Mouse (Mus musculus) central nervous system, embryonic 18 days (tissue): ENCODE data around the gene Gm17783. TPM values are rescaled to one million over a fixed set of nuclear protein-coding genes. Genes with fewer than 3 reads are reported as not detected.

Source experiments
- polyA plus RNA-seq: library from polyadenylated mRNA; depleted of rRNA; stranded (reverse); fragments of >200 nt; gene quantifications from 2 replicates; pipeline ENCODE4 v1.2.3, GENCODE M21; 2012; rRNA removed

Gm17783 gene
- polyA plus RNA-seq: not detected in 2 replicates

DNA sequence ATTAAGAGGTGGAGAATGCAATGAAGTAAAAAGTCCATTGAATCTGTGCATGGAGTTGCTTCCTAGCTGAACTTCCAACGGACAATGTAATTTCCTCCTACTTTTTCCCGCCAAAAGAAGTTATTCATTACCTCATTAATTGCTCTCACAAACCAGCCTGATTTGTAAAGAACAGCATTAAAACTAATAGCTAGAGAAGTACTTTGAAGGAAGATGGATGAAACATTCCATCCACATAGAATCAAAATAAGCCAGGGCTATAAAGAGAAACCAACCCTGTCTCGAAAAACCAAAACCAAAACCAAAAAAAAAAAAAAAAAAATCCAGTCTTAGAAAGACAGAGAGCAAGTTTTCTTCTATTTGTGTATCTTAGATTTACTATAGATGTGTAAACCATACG is at the start of gene Gm17783:
Gene Gm17783 (minus strand): TSS at position 101 of the 400 bp plus-strand sequence.

DNA sequence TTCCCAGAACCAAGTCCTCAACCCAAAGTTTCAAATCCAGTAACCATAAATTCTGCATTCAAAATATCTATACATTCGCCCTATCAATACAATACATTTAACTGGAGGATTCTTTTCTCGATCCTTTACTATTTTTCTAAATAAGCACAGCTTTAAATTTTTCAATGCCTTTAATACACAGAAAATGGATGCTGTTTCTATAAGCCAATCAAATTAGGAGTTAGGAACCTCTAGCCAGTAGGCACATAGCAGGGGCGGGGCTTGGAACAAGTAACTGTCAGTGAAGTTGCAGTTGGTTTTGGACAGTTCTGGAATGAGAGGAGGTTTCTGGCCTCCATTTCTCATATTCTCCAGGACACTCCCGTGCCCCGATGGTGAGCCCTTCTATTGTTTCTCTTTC is 3.2 kb upstream of the Gm17783 start, which contains the start of gene Slc9c1:
Gene Slc9c1 (plus strand): TSS at position 301 of the 400 bp plus-strand sequence.

DNA sequence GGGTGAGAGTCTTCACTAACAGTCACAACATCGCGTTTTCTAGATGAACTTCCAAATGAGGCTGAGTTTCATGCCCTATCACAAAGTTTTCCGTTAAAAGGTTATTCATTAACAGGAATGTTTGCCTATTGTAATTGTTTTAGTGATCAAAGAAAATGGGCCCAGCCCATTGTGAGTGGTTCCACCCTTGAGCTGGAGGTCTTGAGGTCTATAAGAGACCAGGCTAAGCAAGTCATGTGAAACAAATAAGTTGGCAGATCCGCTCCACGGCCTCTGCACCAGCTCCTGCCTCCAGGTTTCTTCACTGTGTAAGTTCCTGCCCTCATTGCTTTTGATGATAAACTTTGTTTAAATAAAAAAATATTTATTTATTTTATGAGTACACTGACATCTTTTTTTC is 38.9 kb downstream of the Gm17783 start, which contains the start of gene Gm609:
Gene Gm609 (minus strand): TSS at position 43 of the 400 bp plus-strand sequence.

Other genes starting within 250 kb of the Gm17783 start
- 317 and 321 TPM in 2 replicates for gene Cd200, start 123.0 kb downstream of the Gm17783 start, polyA plus RNA-seq
- gene Gm609, start 39.1 kb downstream of the Gm17783 start, polyA plus RNA-seq: not detected in 2 replicates
- gene Slc9c1, start 3.3 kb upstream of the Gm17783 start, polyA plus RNA-seq: not detected in 2 replicates
- 0.04 TPM in 1 of 2 replicates, not detected in the other for gene Gcsam, start 78.3 kb upstream of the Gm17783 start, polyA plus RNA-seq
- gene BC016579, start 122.0 kb upstream of the Gm17783 start, polyA plus RNA-seq: 0.12 TPM in 2 replicates
- gene Tmprss7, start 161.6 kb upstream of the Gm17783 start, polyA plus RNA-seq: 1.3 and 1.8 TPM in 2 replicates
- 337 and 361 TPM in 2 replicates for gene Tagln3, start 192.6 kb upstream of the Gm17783 start, polyA plus RNA-seq
- gene Abhd10, start 210.9 kb upstream of the Gm17783 start, polyA plus RNA-seq: 29.0 and 34.7 TPM in 2 replicates